Mouse (Mus musculus): Measurements from ENCODE around the gene Fam117b. TPM values are rescaled to one million over a fixed set of nuclear protein-coding genes. Genes with fewer than 3 reads are reported as not detected.

Gene Fam117b
- polyA plus RNA-seq (2014; fragmentation: Nextera tagmentation; extraction: Ambion mirVana) = 14.6 and 15.0 TPM in 2 replicates

DNA sequence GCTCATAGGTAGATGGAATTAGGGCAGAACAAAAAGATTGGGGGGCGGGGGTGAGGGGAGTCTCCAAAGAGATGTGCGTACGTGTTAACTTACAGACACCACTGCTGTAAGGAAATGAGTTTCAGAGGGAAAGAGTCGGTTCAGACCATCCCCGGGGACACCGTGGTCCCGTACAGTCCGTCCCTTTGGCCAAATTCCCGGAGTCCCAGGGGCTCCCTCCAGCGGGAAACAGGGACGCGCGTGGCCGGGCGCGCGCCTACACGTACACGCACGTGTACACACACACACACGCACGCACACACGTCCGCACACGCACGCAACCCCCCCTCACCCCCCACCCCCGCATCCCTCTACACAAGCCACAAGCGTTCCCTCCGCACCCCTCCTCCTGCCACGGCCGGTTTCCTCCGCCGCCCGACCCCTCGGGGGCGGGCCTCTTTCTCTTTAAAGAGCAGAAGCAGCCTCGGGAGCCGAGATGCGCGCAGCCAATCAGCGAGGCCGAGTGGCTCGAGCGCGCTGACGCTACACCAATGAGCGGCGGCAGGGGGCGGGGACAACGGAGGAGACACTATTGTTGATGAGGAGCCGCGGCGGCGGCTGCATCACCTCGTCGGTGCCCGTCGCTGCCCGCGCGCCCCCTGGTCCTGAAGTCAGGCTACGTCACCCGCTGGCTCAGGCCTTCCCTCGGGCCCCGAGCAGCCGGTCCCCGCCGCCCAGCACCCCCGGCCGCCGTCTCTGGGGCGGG lies at the start of gene Fam117b:
Gene Fam117b, plus strand, starts transcription at position 594 of the 745 bp plus-strand sequence.
- no peaks in the 10 kb centered on the region for H3K9me3 ChIP-seq (replicated peaks; ENCODE audit: control insufficient read depth, low read length)
- H3K36me3 ChIP-seq (replicated peaks; ENCODE audit: control insufficient read depth, insufficient read depth, low read depth, low read length) = no peaks in the 10 kb centered on the region
- ATAC-seq (replicated peaks; ENCODE audit: insufficient number of reproducible peaks, low FRiP score, low TSS enrichment, low read depth) (peak; percentile 96), DNase-seq (ENCODE audit: low spot score) (peak; percentile 99)
- H3K4me1 ChIP-seq (ENCODE audit: control insufficient read depth, insufficient read depth, low read length) = no peaks in the 10 kb centered on the region; the same call in 1 of the 2 replicates
- peak within 1 kb of the TSS; percentile 87 for H3K27ac ChIP-seq (replicated peaks; ENCODE audit: low read depth, low read length)
- H3K4me3 ChIP-seq (ENCODE audit: low read depth, low read length) = peak within 1 kb of the TSS; percentile 77
- H3K9ac ChIP-seq (replicated peaks; ENCODE audit: low read length) = peak within 1 kb of the TSS; percentile 98
- WGBS = 0% methylated on average over 62 of the region's 72 CpGs
- peak within 1 kb of the TSS; percentile 71 for H3K4me2 ChIP-seq (ENCODE audit: low read depth, low read length)
- H3K27me3 ChIP-seq (ENCODE audit: control insufficient read depth, insufficient read depth, low read length) = no peaks in the 10 kb centered on the region

DNA sequence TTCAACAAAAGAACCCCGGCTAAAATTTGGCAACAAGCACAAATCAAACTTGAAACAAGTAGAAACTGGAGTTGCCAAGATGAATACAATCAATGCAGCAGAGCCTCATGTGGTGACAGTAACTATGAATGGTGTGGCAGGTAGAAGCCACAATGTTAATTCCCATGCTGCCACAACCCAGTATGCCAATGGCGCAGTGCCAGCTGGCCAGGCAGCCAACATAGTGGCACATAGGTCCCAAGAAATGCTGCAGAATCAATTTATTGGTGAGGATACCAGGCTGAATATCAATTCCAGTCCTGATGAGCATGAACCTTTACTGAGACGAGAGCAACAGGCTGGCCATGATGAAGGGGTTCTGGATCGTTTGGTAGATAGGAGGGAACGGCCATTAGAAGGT lies 44.8 kb upstream of the Fam117b start:
- WGBS = 93% methylated on average over 5 of the region's 5 CpGs
- ATAC-seq (replicated peaks; ENCODE audit: insufficient number of reproducible peaks, low FRiP score, low TSS enrichment, low read depth) (no peak), DNase-seq (ENCODE audit: low spot score) (no peak)
- Histone ChIP-seq H3K9ac (replicated peaks; ENCODE audit: low read length) (no peak overlapping the region), H3K27ac (replicated peaks; ENCODE audit: low read depth, low read length) (no peak overlapping the region), H3K4me2 (ENCODE audit: low read depth, low read length) (no peak overlapping the region), H3K27me3 (ENCODE audit: control insufficient read depth, insufficient read depth, low read length) (no peaks in the 10 kb centered on the region), H3K4me1 (ENCODE audit: control insufficient read depth, insufficient read depth, low read length) (no peaks in the 10 kb centered on the region), H3K4me3 (ENCODE audit: low read depth, low read length) (no peak overlapping the region), H3K36me3 (replicated peaks; ENCODE audit: control insufficient read depth, insufficient read depth, low read depth, low read length) (no peaks in the 10 kb centered on the region; the same call in none of the 2 replicates), H3K9me3 (replicated peaks; ENCODE audit: control insufficient read depth, low read length) (no peaks in the 10 kb centered on the region)

DNA sequence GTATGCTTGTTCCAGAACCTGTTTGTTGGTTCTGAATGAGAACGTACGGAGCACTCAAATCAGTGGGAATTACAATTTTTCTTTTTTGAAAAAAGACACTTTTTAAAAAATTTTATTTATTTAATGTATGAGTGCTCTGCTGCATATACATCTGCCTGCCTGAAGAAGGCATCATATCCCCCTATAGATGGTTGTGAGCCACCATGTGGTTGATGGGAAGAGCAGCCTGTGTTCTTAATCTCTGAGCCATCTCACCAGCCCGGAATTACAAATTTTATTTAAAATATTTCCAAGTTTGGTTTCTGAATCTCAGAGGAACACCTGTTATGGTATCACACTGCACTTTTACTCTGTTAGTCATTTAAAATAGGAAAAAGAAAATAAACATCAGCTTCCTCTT lies 38.8 kb upstream of the Fam117b start:
- H3K27ac ChIP-seq (replicated peaks; ENCODE audit: low read depth, low read length) = no peak overlapping the region
- ATAC-seq (replicated peaks; ENCODE audit: insufficient number of reproducible peaks, low FRiP score, low TSS enrichment, low read depth) (no peak), DNase-seq (ENCODE audit: low spot score) (no peak)
- no peaks in the 10 kb centered on the region for H3K27me3 ChIP-seq (ENCODE audit: control insufficient read depth, insufficient read depth, low read length)
- H3K4me3 ChIP-seq (ENCODE audit: low read depth, low read length) = no peak overlapping the region
- H3K9me3 ChIP-seq (replicated peaks; ENCODE audit: control insufficient read depth, low read length) = no peaks in the 10 kb centered on the region
- no peaks in the 10 kb centered on the region for H3K4me1 ChIP-seq (ENCODE audit: control insufficient read depth, insufficient read depth, low read length)
- no peak overlapping the region for H3K9ac ChIP-seq (replicated peaks; ENCODE audit: low read length)
- no peaks in the 10 kb centered on the region; the same call in none of the 2 replicates for H3K36me3 ChIP-seq (replicated peaks; ENCODE audit: control insufficient read depth, insufficient read depth, low read depth, low read length)
- no peak overlapping the region for H3K4me2 ChIP-seq (ENCODE audit: low read depth, low read length)
- 90% methylated on average over 3 of the region's 3 CpGs for WGBS

DNA sequence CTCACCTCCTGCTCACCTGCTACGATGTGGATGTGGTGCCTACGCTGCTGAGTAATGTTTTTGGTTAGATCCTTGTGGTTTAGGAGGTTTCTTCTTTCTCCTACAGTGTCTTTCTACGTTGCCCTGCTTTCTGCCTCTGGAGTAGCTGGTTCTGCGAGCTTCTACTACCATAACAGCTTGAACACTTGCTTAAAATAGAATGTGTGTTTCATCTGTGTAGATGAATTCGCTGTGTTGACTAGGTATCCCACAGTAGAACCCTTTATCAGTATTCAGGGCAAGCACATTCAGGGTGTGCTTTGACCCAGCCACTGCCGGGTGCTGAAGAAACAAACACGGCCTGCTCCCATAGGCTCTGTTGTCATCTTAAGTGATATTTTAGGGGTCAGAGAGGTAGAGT lies 34.7 kb upstream of the Fam117b start:
- WGBS = 91% methylated on average over 7 of the region's 7 CpGs
- no peaks in the 10 kb centered on the region for H3K9me3 ChIP-seq (replicated peaks; ENCODE audit: control insufficient read depth, low read length)
- ATAC-seq (replicated peaks; ENCODE audit: insufficient number of reproducible peaks, low FRiP score, low TSS enrichment, low read depth) = no peak
- no peak for DNase-seq (ENCODE audit: low spot score)
- no peaks in the 10 kb centered on the region for H3K27me3 ChIP-seq (ENCODE audit: control insufficient read depth, insufficient read depth, low read length)
- no peaks in the 10 kb centered on the region for H3K4me1 ChIP-seq (ENCODE audit: control insufficient read depth, insufficient read depth, low read length)
- no peaks in the 10 kb centered on the region; the same call in 1 of the 2 replicates for H3K36me3 ChIP-seq (replicated peaks; ENCODE audit: control insufficient read depth, insufficient read depth, low read depth, low read length)
- no peak overlapping the region for H3K4me2 ChIP-seq (ENCODE audit: low read depth, low read length)
- no peak overlapping the region for H3K9ac ChIP-seq (replicated peaks; ENCODE audit: low read length)
- no peak overlapping the region for H3K4me3 ChIP-seq (ENCODE audit: low read depth, low read length)
- H3K27ac ChIP-seq (replicated peaks; ENCODE audit: low read depth, low read length) = no peak overlapping the region

DNA sequence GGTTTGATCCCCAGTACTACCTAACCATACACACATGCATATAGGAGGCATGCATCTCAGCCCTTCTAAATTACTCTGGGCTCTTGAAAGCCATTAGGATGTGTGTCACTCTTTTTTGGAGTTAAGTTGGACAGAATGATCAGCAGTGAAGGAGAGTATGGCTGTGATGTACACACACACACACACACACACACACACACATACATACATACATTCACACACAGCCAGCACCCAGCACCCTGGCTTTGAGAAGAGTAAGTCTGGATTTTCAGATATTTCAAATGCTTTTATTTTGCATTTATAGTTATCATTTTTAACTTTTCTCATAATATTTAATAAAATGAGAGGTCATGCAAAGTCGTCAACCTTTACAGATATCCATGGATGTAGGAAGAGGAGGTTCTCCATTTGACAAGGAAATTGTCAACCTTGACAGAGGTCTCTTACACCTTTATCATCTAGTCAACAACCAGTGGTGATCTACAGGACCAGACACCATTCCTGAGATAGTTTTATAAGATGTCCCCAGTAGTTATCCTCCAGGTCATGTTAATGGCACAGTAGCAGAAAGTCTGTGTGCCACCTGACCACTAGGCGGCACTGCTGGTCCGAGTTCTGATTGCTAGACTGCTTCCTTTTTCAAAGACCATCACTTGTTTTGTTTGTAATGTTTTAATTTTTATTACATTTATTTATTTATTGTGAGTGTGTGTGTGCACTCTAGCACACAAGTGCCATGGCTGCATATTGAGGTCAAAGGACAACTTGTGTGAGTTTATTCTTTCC lies 29.3 kb upstream of the Fam117b start:
- Histone ChIP-seq H3K9ac (replicated peaks; ENCODE audit: low read length) (no peak overlapping the region), H3K9me3 (replicated peaks; ENCODE audit: control insufficient read depth, low read length) (no peaks in the 10 kb centered on the region), H3K27ac (replicated peaks; ENCODE audit: low read depth, low read length) (no peak overlapping the region), H3K4me3 (ENCODE audit: low read depth, low read length) (no peak overlapping the region), H3K36me3 (replicated peaks; ENCODE audit: control insufficient read depth, insufficient read depth, low read depth, low read length) (no peaks in the 10 kb centered on the region), H3K27me3 (ENCODE audit: control insufficient read depth, insufficient read depth, low read length) (no peaks in the 10 kb centered on the region), H3K4me2 (ENCODE audit: low read depth, low read length) (no peak overlapping the region), H3K4me1 (ENCODE audit: control insufficient read depth, insufficient read depth, low read length) (no peaks in the 10 kb centered on the region)
- DNase-seq (ENCODE audit: low spot score) = peak; percentile 78
- peak; percentile 72 for ATAC-seq (replicated peaks; ENCODE audit: insufficient number of reproducible peaks, low FRiP score, low TSS enrichment, low read depth)
- 33% methylated on average over 3 of the region's 3 CpGs for WGBS

DNA sequence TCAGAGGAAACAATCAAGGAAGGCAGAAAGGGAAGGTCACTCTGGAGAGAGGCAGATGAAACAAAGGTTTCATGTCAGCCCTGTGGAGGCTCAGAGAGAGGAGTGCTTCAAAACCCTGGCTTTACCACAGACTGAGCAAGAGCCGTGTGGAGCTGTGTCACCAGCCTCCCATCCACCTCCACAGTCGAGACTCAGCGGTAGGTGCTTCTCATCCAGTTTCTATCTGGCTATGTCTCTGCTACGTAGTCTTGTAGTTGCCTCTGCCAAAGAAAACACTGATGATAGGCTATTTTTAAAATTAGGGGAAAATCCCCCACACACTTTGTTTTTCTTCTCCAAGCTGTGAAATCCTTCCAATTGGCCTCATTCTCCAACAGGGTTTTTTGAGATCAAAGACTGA lies 25.9 kb upstream of the Fam117b start:
- H3K36me3 ChIP-seq (replicated peaks; ENCODE audit: control insufficient read depth, insufficient read depth, low read depth, low read length) = no peaks in the 10 kb centered on the region
- H3K27me3 ChIP-seq (ENCODE audit: control insufficient read depth, insufficient read depth, low read length) = no peaks in the 10 kb centered on the region
- H3K4me1 ChIP-seq (ENCODE audit: control insufficient read depth, insufficient read depth, low read length) = no peaks in the 10 kb centered on the region
- no peak overlapping the region for H3K27ac ChIP-seq (replicated peaks; ENCODE audit: low read depth, low read length)
- 46% methylated on average over 4 of the region's 4 CpGs for WGBS
- no peak overlapping the region for H3K4me3 ChIP-seq (ENCODE audit: low read depth, low read length)
- no peak overlapping the region for H3K4me2 ChIP-seq (ENCODE audit: low read depth, low read length)
- DNase-seq (ENCODE audit: low spot score) = no peak
- H3K9ac ChIP-seq (replicated peaks; ENCODE audit: low read length) = no peak overlapping the region
- no peak for ATAC-seq (replicated peaks; ENCODE audit: insufficient number of reproducible peaks, low FRiP score, low TSS enrichment, low read depth)
- H3K9me3 ChIP-seq (replicated peaks; ENCODE audit: control insufficient read depth, low read length) = no peaks in the 10 kb centered on the region

DNA sequence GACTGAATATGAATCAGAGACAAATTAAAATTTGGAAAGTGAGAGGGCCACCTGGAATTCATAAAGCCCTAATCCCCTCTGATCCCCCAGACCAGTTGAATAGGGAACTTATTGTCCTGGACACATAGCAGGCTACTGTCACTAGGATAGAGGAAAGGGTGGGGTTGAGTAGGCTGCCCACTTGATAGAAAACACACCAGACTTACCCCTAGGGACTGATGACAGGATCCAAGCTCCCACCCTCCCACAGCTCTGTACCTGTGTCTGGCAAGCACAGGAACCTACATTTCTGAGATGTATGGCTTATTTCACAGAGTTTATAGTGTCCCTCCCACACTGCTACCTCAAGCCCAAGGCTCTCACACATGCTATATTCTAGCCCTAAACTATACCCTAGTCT lies 24.8 kb upstream of the Fam117b start:
- ATAC-seq (replicated peaks; ENCODE audit: insufficient number of reproducible peaks, low FRiP score, low TSS enrichment, low read depth) = no peak
- Histone ChIP-seq H3K27me3 (ENCODE audit: control insufficient read depth, insufficient read depth, low read length) (no peaks in the 10 kb centered on the region), H3K4me2 (ENCODE audit: low read depth, low read length) (no peak overlapping the region), H3K4me3 (ENCODE audit: low read depth, low read length) (no peak overlapping the region), H3K9me3 (replicated peaks; ENCODE audit: control insufficient read depth, low read length) (no peaks in the 10 kb centered on the region), H3K4me1 (ENCODE audit: control insufficient read depth, insufficient read depth, low read length) (no peaks in the 10 kb centered on the region), H3K9ac (replicated peaks; ENCODE audit: low read length) (no peak overlapping the region), H3K27ac (replicated peaks; ENCODE audit: low read depth, low read length) (no peak overlapping the region), H3K36me3 (replicated peaks; ENCODE audit: control insufficient read depth, insufficient read depth, low read depth, low read length) (no peaks in the 10 kb centered on the region)
- DNase-seq (ENCODE audit: low spot score) = peak; percentile 26

DNA sequence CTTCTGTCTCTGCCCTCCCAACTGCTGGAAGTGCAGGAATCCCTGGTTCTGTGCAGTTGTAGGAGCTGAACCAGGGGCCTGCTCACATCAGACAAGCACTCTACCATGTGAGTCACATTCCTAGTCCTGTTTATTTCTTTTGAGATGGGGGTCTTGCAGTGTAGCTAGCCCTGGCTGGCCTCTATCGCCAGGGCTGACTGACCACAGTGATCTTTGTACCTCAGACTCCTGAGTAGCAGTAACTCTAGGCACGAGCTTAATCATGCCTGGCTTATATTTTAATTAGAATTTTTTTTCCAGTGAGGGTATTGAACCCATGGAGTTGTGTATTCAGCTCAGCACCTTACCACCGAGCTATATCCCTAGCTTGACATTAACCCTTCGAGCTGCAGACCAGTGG lies 21.6 kb upstream of the Fam117b start:
- no peak for DNase-seq (ENCODE audit: low spot score)
- Histone ChIP-seq H3K9ac (replicated peaks; ENCODE audit: low read length) (no peak overlapping the region), H3K9me3 (replicated peaks; ENCODE audit: control insufficient read depth, low read length) (no peaks in the 10 kb centered on the region), H3K4me2 (ENCODE audit: low read depth, low read length) (no peak overlapping the region), H3K36me3 (replicated peaks; ENCODE audit: control insufficient read depth, insufficient read depth, low read depth, low read length) (no peaks in the 10 kb centered on the region), H3K27me3 (ENCODE audit: control insufficient read depth, insufficient read depth, low read length) (no peaks in the 10 kb centered on the region), H3K4me1 (ENCODE audit: control insufficient read depth, insufficient read depth, low read length) (no peaks in the 10 kb centered on the region), H3K27ac (replicated peaks; ENCODE audit: low read depth, low read length) (no peak overlapping the region), H3K4me3 (ENCODE audit: low read depth, low read length) (no peak overlapping the region)
- no peak; the same call in 1 of the 2 replicates for ATAC-seq (replicated peaks; ENCODE audit: insufficient number of reproducible peaks, low FRiP score, low TSS enrichment, low read depth)
- WGBS = 75% methylated on average over 4 of the region's 4 CpGs

Data from embryonic facial prominence, embryonic 11.5 days (tissue).